Mouse (Mus musculus) G1E (cell line): ENCODE measurements around the gene Alkbh4. TPM values are rescaled to one million over a fixed set of nuclear protein-coding genes. Genes with fewer than 3 reads are reported as not detected.

Source experiments
- ATAC-seq: 2 replicates; pipeline ENCODE4 v1.8.0; 2016; ENCODE audit warnings: mild to moderate bottlenecking; ENCODE audit not compliant: insufficient number of reproducible peaks, poor library complexity, low FRiP score, severe bottlenecking; ENCODE audit errors: extremely low read depth
- DNase-seq: peaks from one replicate; pipeline ENCODE4 v3.0.0; 2012; ENCODE audit warnings: low spot score
- H3K27me3 ChIP-seq: 2 replicates; pipeline ENCODE4 v1.6.1; 2012; ENCODE audit warnings: mild to moderate bottlenecking, low read length, inconsistent platforms; ENCODE audit not compliant: insufficient read depth
- H3K36me3 ChIP-seq: replicated peaks from 2 replicates; pipeline ENCODE3; 2012; ENCODE audit warnings: mild to moderate bottlenecking, inconsistent platforms
- H3K4me1 ChIP-seq: 2 replicates; pipeline ENCODE4 v1.6.1; 2012; ENCODE audit warnings: low read depth, low read length, inconsistent platforms, mixed read lengths; ENCODE audit not compliant: insufficient read depth
- H3K4me3 ChIP-seq: 2 replicates; pipeline ENCODE4 v1.5.1; 2012; ENCODE audit warnings: low read depth, mild to moderate bottlenecking, inconsistent platforms, low read length, moderate library complexity, mixed read lengths
- H3K9me3 ChIP-seq: replicated peaks from 2 replicates; pipeline ENCODE4 v1.6.1; 2012; ENCODE audit warnings: inconsistent platforms
- CTCF ChIP-seq: IDR thresholded peaks from 2 replicates; pipeline ENCODE4 v1.5.1; 2012; ENCODE audit warnings: low read depth, low read length, inconsistent platforms, mixed read lengths
- GATA1 ChIP-seq: IDR thresholded peaks from 2 replicates; pipeline ENCODE4 v1.6.1; 2012; ENCODE audit warnings: borderline replicate concordance, low read length, inconsistent platforms, mixed read lengths
- GATA2 ChIP-seq: IDR thresholded peaks from 2 replicates; pipeline ENCODE4 v1.6.1; 2012; ENCODE audit warnings: low read depth, low read length, inconsistent platforms, borderline replicate concordance
- POLR2AphosphoS5 ChIP-seq: IDR thresholded peaks from 2 replicates; pipeline ENCODE4 v1.6.1; 2012; ENCODE audit warnings: low read depth, low read length, inconsistent platforms; ENCODE audit not compliant: insufficient replicate concordance
- polyA plus RNA-seq: library from polyadenylated mRNA; stranded (reverse); fragments of >175 nt; gene quantifications from 2 replicates; pipeline ENCODE4 v1.2.3, GENCODE M21; 2012
- total RNA-seq, 2 experiments: library from RNA; stranded (forward) in 1 of 2; stranded (reverse) in 1 of 2; fragments of 200-1000 nt in 1 of 2; fragments of >200 nt in 1 of 2; fragmentation: Nextera tagmentation in 1 of 2; gene quantifications; 2 replicates each; pipeline ENCODE4 v1.2.3; 2014 to 2017

The Alkbh4 gene
- total and polyA plus RNA-seq, 3 experiments: 12.4 to 36.8 (median 24.5) TPM

DNA sequence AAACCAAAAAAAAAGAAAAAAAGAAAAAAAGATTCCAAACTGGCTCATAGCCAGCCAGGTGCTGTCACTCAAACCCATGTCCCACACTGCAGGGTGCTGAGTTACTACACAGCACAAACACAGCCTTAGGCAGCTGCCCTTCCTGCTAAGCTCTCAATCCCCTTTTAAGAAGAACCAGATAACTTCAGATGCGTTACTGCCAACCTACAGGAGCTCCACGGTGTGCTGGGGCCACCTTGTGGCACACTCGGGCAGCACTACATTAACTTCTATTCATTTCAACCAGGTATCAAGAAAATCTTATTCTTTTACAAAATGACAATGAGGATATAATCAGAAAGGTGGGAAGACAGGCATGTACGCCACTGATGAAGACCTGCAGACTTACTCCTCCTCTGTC lies 50.8 kb downstream of the Alkbh4 start:
- ATAC-seq (no peak), DNase-seq (no peak)
- H3K4me1 ChIP-seq: peaks cover 47% of the 10 kb centered on the region
- H3K9me3 ChIP-seq: no peaks in the 10 kb centered on the region
- peaks cover 93% of the 10 kb centered on the region for H3K36me3 ChIP-seq
- no peak overlapping the region for H3K4me3 ChIP-seq
- no peaks in the 10 kb centered on the region for H3K27me3 ChIP-seq
- TF ChIP-seq POLR2AphosphoS5: no peak
- no peak for TF ChIP-seq GATA2
- TF ChIP-seq CTCF: peak; percentile 64
- TF ChIP-seq GATA1: no peak

Other genes starting within 250 kb of the Alkbh4 start
- not detected in 2 replicates for gene Hspb1, start 248.2 kb upstream of the Alkbh4 start, total RNA-seq (2014; fragmentation: Nextera tagmentation)
- 0.12 TPM in 1 of 2 replicates, not detected in the other for gene Hspb1, start 248.2 kb upstream of the Alkbh4 start, total RNA-seq (2017)
- not detected in 2 replicates for gene Hspb1, start 248.2 kb upstream of the Alkbh4 start, polyA plus RNA-seq
- 168 and 200 TPM in 2 replicates for gene Ywhag, start 201.5 kb upstream of the Alkbh4 start, total RNA-seq (2014; fragmentation: Nextera tagmentation)
- 73.5 and 99.8 TPM in 2 replicates for gene Ywhag, start 201.5 kb upstream of the Alkbh4 start, total RNA-seq (2017)
- 246 and 281 TPM in 2 replicates for gene Ywhag, start 201.5 kb upstream of the Alkbh4 start, polyA plus RNA-seq
- gene Ssc4d, start 161.6 kb upstream of the Alkbh4 start, total RNA-seq (2014; fragmentation: Nextera tagmentation): 9.1 and 16.4 TPM in 2 replicates
- 3.2 and 5.5 TPM in 2 replicates for gene Ssc4d, start 161.6 kb upstream of the Alkbh4 start, total RNA-seq (2017)
- 1.1 and 1.5 TPM in 2 replicates for gene Ssc4d, start 161.6 kb upstream of the Alkbh4 start, polyA plus RNA-seq
- gene Zp3, start 156.0 kb upstream of the Alkbh4 start, total RNA-seq (2014; fragmentation: Nextera tagmentation): not detected in 2 replicates
- gene Zp3, start 156.0 kb upstream of the Alkbh4 start, total RNA-seq (2017): not detected in 2 replicates
- gene Zp3, start 156.0 kb upstream of the Alkbh4 start, polyA plus RNA-seq: not detected in 2 replicates
- 18.4 and 25.6 TPM in 2 replicates for gene Dtx2, start 141.3 kb upstream of the Alkbh4 start, total RNA-seq (2014; fragmentation: Nextera tagmentation)
- 5.1 and 7.1 TPM in 2 replicates for gene Dtx2, start 141.3 kb upstream of the Alkbh4 start, total RNA-seq (2017)
- gene Dtx2, start 141.3 kb upstream of the Alkbh4 start, polyA plus RNA-seq: 23.7 and 25.2 TPM in 2 replicates
- not detected in 2 replicates for gene Upk3b, start 97.7 kb upstream of the Alkbh4 start, total RNA-seq (2014; fragmentation: Nextera tagmentation)
- gene Upk3b, start 97.7 kb upstream of the Alkbh4 start, total RNA-seq (2017): 0.05 and 0.06 TPM in 2 replicates
- gene Upk3b, start 97.7 kb upstream of the Alkbh4 start, polyA plus RNA-seq: 0.03 TPM in 1 of 2 replicates, not detected in the other
- gene Upk3bl, start 81.7 kb upstream of the Alkbh4 start, total RNA-seq (2014; fragmentation: Nextera tagmentation): not detected in 2 replicates
- gene Upk3bl, start 81.7 kb upstream of the Alkbh4 start, total RNA-seq (2017): not detected in 2 replicates
- not detected in 2 replicates for gene Upk3bl, start 81.7 kb upstream of the Alkbh4 start, polyA plus RNA-seq
- 0.29 TPM in 1 of 2 replicates, not detected in the other for gene Rasa4, start 52.2 kb upstream of the Alkbh4 start, total RNA-seq (2014; fragmentation: Nextera tagmentation)
- gene Rasa4, start 52.2 kb upstream of the Alkbh4 start, total RNA-seq (2017): 0.38 and 0.81 TPM in 2 replicates
- 0.11 and 0.18 TPM in 2 replicates for gene Rasa4, start 52.2 kb upstream of the Alkbh4 start, polyA plus RNA-seq
- 71.5 and 76.8 TPM in 2 replicates for gene Polr2j, start 19.5 kb upstream of the Alkbh4 start, total RNA-seq (2014; fragmentation: Nextera tagmentation)
- 192 and 216 TPM in 2 replicates for gene Polr2j, start 19.5 kb upstream of the Alkbh4 start, total RNA-seq (2017)
- gene Polr2j, start 19.5 kb upstream of the Alkbh4 start, polyA plus RNA-seq: 99.2 and 163 TPM in 2 replicates
- gene Lrwd1, start 72 bp upstream of the Alkbh4 start, total RNA-seq (2014; fragmentation: Nextera tagmentation): 16.6 and 16.9 TPM in 2 replicates
- 43.3 and 51.8 TPM in 2 replicates for gene Lrwd1, start 72 bp upstream of the Alkbh4 start, total RNA-seq (2017)
- 92.6 and 112 TPM in 2 replicates for gene Lrwd1, start 72 bp upstream of the Alkbh4 start, polyA plus RNA-seq
- 53.1 and 56.3 TPM in 2 replicates for gene Orai2, start 34.6 kb downstream of the Alkbh4 start, total RNA-seq (2014; fragmentation: Nextera tagmentation)
- 43.4 and 43.8 TPM in 2 replicates for gene Orai2, start 34.6 kb downstream of the Alkbh4 start, total RNA-seq (2017)
- gene Orai2, start 34.6 kb downstream of the Alkbh4 start, polyA plus RNA-seq: 50.2 and 53.8 TPM in 2 replicates
- 12.8 and 13.1 TPM in 2 replicates for gene Prkrip1, start 62.8 kb downstream of the Alkbh4 start, total RNA-seq (2014; fragmentation: Nextera tagmentation)
- gene Prkrip1, start 62.8 kb downstream of the Alkbh4 start, total RNA-seq (2017): 47.5 and 55.5 TPM in 2 replicates
- gene Prkrip1, start 62.8 kb downstream of the Alkbh4 start, polyA plus RNA-seq: 52.3 and 64.5 TPM in 2 replicates
- not detected in 2 replicates for gene Sh2b2, start 110.4 kb downstream of the Alkbh4 start, total RNA-seq (2014; fragmentation: Nextera tagmentation)
- gene Sh2b2, start 110.4 kb downstream of the Alkbh4 start, total RNA-seq (2017): 0.27 TPM in 1 of 2 replicates, not detected in the other
- gene Sh2b2, start 110.4 kb downstream of the Alkbh4 start, polyA plus RNA-seq: not detected in 2 replicates